Mouse (Mus musculus) retina, postnatal 1 day (tissue): ENCODE measurements around the gene Wdr43.
"Not testable (repeated sequence)": the region's sequence is repeated elsewhere in the genome, so short reads cannot be mapped to it uniquely, and the experiment has no call there.

Experiments used
- DNase-seq: peaks from one replicate; pipeline ENCODE4 v3.0.0-alpha.2; 2012

The Wdr43 gene

DNA sequence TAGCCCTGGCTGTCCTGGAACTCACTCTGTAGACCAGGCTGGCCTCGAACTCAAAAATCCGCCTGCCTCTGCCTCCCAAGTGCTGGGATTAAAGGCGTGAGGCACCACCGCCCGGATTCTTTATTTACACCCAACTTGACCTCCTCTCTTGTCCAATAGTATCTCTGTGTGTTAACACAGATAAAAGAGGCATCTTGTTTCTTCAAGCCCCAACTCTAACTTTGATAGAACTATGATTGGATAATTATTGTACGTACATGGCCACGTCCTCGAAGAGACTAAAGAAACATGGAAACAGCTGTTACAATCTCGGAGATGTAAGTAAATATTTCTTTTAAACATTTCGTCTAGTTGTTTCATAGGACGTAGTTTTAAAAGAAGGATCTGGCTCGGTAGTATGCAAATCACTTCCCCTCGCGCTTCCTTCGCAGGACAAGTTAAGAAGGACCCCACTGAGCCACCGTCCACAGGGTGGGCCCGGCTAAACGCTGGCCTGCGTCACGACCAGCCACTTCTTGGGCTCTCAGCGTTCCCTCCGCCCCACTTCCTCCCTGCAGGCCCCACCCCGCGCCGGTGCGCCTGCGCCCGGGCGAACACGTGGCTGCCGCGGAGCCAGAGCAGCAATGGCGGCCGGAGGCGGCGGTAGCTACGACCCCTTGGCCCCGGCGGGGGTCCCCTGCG, at the start of gene Wdr43:
TSS of gene Wdr43 (plus strand) at position 258 of the 681 bp plus-strand sequence.
- peak; percentile 98 for DNase-seq

DNA sequence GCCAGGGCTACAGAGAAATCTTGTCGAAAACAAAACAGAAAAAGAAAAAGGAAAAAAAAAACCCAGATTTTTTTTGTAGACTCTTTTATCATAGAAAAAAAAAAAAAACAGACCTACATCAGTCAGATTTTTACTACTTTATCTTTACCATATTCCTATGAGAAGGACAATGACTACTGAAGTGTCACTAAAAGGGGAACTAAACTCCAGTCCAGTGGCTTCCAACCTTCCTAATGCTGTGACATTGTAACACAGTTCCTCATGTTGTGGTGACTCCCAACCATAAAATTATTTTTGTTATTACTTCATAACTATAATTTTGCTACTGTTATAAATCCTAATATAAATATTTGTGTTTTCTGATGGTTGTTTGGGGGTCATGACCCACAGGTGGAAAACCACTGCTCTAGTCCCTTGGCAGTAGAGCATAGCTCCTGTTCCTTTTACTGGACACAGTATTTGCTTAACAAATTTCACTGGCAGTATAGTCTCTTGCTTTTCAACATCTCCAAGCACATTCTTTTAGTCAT, 36.5 kb upstream of the Wdr43 start:
- no peak for DNase-seq

- no peak for DNase-seq
Observed at GRCm38 (mm10) chr17:71597881-71598658, 17.6 kb upstream of the Wdr43 start.

- DNase-seq = peak; percentile 93
Observed at GRCm38 (mm10) chr17:71598659-71599554, 16.8 kb upstream of the Wdr43 start.

DNA sequence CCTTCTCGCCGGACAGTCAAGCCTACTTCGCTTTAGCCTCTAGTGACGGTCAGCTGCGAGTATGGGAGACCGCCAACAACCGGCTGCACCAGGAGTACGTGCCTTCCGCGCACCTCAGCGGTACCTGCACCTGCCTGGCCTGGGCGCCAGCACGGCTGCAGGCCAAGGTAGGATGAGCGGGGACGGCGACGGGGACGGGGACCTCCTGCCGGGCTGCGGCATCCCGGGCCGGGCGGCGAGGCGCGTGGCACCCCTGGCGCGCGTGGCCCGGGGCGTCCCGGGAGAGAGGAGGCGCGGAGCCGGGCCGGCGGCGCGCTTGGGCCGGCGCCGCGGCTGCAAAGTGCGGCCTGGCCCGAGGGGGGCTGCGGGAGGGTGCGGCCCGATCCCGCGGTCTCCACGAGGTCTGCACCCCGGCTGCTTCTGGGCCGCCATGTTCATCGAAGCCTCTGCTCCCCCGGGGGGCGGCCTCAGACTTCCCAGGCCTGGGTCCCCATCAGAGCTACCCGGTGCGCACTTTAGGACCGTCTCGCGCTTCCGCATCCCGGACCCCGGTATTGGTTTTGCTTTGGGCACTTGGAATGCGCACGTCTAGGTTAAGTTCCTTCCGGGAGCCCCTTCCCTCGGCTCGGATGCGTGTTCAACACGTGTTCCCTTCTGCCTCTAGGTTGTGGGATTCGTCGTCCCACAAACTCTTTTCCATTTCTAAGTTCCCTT, 781 bp downstream of the Wdr43 start:
- DNase-seq = peak; percentile 32

DNA sequence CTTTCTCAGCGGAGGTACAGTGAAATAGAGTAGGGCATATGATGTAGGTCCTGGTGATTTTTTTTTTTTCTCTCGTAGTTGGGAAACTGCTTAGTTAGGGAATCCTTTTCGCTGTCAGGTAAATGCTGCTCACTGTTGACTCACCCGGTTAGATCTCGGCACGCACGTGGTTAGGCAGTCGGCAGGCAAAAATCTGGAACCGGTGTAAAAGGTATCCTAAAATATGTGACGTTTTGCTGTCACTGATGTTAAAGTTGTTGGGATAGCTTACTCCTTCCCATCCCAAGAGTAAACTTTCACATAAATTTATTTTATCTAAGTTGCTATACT, 1.3 kb downstream of the Wdr43 start:
- DNase-seq = no peak

DNA sequence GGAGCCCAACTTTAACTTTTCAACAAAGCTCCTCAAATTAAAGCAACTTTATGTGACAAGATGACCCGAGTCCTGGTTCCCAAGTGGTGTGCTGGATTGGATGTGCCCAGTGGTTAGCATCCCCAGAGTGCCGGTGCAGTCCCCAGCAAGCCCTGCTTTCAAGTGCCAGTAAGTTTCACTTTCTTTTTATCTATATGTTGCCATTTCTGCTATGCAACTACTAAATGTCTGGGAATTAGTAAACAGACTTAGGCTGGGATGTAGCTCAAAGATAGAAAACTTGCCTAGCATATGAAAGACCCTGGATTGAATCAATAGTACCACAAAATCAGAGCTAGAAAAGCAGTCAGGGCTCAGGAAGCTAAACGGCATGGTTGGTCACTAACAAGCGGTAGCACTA, 2.3 kb downstream of the Wdr43 start:
- no peak for DNase-seq

- DNase-seq = no peak
Observed at GRCm38 (mm10) chr17:71631806-71632205, 16.1 kb downstream of the Wdr43 start.

DNA sequence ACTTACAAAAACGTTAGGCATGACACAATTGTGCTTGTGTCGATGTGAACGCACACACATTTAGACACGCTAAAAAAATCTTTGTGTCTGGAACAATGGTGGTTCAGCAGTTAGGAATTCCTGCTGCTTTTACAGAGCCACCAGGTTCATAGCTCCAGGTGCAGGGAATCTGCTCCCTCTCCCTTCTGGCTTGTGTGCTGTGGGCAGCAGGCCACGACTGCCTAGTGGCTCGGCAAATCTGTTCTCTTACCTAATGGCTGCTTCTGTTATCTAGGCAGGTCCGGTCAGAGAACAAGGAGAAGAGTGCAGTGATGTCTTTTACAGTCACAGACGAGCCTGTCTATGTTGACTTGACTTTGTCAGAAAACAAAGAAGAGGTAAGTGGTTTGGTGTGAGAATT, 17.7 kb downstream of the Wdr43 start:
- no peak for DNase-seq

GRCm38 (mm10) chr17:71636786-71637185, 21.1 kb downstream of the Wdr43 start:
- no peak for DNase-seq

DNA sequence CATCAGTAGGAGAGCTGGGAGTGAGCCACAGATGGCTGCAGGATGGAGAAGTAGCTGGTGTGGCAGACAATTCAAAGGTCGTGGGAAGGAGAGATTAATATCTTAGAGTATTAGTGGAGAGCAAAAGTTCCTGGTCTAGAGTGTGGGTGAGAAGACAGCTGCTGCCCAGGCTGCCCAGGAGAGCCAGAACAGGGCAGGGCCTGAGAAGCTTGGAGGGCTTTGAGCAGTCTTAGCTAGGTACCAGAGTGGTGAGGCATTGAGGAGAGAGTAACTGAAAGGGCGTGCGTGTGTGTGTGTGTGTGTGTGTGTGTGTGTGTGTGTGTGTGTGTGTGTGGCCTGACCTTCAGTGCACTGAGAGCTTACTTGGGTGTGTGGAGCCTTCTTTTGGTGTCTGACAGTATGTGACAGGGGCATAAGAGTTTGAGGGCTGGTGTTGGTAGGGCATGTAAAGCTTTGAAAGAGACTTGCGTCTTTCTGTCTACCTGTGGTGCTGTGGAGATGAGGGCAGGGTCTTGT, 22.1 kb downstream of the Wdr43 start:
- DNase-seq = no peak

GRCm38 (mm10) chr17:71639056-71639455, 23.4 kb downstream of the Wdr43 start:
- not testable (repeated sequence) for DNase-seq

- DNase-seq = no peak
Observed at GRCm38 (mm10) chr17:71640421-71641085, 24.9 kb downstream of the Wdr43 start.

GRCm38 (mm10) chr17:71642190-71642589, 26.5 kb downstream of the Wdr43 start:
- DNase-seq = no peak

DNA sequence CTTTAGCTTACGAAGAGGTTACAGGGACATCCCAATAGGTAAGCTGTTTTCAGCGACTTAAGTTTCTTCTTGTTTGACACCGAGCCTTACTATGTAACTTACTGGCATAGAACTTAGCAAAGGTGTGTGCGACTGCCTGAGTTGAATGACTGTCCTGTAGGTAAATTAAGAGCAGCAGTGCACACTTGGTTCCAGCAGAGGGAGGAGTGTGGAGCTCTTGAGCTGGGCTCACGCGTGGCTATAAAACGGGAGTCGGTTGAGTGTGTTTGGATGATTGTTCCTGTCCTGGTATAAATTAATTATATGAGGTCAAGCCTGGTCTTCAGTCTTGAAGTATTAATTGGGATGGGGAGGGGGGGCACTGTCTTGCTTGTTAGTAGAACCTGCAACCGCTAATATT, 34.3 kb downstream of the Wdr43 start:
- DNase-seq = no peak

DNA sequence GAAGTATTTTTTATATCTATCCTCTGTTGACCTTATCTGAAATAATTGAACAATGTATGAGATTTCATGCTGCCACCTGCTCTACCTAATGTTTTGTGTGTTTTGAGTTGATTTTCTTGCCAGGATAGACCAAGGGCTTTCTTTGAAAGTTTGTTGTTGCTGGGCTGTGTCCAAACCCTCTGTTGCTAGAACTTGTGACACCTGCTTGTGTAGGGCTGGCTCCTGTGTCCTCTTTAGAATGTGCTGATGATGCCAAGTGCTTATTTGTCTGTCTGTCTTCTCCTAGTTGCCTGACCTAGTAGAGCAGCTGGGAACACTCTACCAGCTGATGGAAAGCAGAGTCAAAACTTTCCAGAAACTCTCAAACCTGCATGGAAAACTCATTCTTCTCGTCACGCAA, 36.8 kb downstream of the Wdr43 start:
- DNase-seq = no peak

- DNase-seq = no peak
Observed at GRCm38 (mm10) chr17:71652934-71653333, 37.2 kb downstream of the Wdr43 start.

GRCm38 (mm10) chr17:71657521-71657920, 41.8 kb downstream of the Wdr43 start:
- DNase-seq = no peak

DNA sequence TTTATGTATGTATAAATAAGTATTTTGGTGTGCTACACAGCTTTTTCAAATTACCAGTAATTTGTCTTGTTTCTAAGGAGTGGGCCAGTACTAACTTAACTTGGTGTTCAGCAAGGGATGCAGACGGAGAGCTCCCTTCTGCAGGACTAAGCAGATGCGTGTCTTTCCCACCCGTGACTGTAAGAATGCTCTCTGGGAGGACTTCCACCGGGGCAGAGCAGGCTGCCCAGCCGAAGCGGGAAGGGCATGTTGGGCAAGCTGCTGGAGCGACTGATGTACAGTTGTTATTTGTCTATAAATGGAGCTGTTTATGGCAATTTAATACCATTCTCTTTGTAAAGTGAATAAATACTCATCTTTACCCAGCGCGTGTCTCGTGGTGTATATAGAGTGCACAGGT, 43.0 kb downstream of the Wdr43 start:
- no peak for DNase-seq

- DNase-seq = no peak
Observed at GRCm38 (mm10) chr17:71660390-71660789, 44.7 kb downstream of the Wdr43 start.

- peak; percentile 84 for DNase-seq
Observed at GRCm38 (mm10) chr17:71662751-71663250, 47.1 kb downstream of the Wdr43 start.

GRCm38 (mm10) chr17:71663491-71663890, 47.8 kb downstream of the Wdr43 start:
- no peak for DNase-seq
